Mouse (Mus musculus): ENCODE measurements around the gene Olfr187.
"Not testable (repeated sequence)": the region's sequence is repeated elsewhere in the genome, so short reads cannot be mapped to it uniquely, and the experiment has no call there.

Olfr187 gene

GRCm38 (mm10) chr16:59039710-59040109 is at the start of gene Olfr187:
Gene Olfr187, minus strand, starts transcription at chr16:59039767.
- DNase-seq (ENCODE audit: low spot score) = no peak

GRCm38 (mm10) chr16:59081113-59081512 is 41.5 kb upstream of the Olfr187 start:
- not testable (repeated sequence) for DNase-seq (ENCODE audit: low spot score)

GRCm38 (mm10) chr16:59077905-59078304 is 38.3 kb upstream of the Olfr187 start, which contains the start of gene Olfr190:
Gene Olfr190, minus strand, starts transcription at chr16:59078005.
- DNase-seq (ENCODE audit: low spot score) = no peak

GRCm38 (mm10) chr16:59073520-59073919 is 34.0 kb upstream of the Olfr187 start:
- no peak for DNase-seq (ENCODE audit: low spot score)

- DNase-seq (ENCODE audit: low spot score) = no peak
These were observed 32.2 kb upstream of the Olfr187 start for GRCm38 (mm10) chr16:59071755-59072154.

GRCm38 (mm10) chr16:59062411-59062810 is 22.8 kb upstream of the Olfr187 start:
- DNase-seq (ENCODE audit: low spot score) = not testable (repeated sequence)

GRCm38 (mm10) chr16:59049286-59049685 is 9.7 kb upstream of the Olfr187 start:
- DNase-seq (ENCODE audit: low spot score) = not testable (repeated sequence)

GRCm38 (mm10) chr16:59048860-59049259 is 9.3 kb upstream of the Olfr187 start:
- no peak for DNase-seq (ENCODE audit: low spot score)

GRCm38 (mm10) chr16:59047579-59047978 is 8.0 kb upstream of the Olfr187 start:
- no peak for DNase-seq (ENCODE audit: low spot score)

- no peak for DNase-seq (ENCODE audit: low spot score)
These were observed 6.3 kb upstream of the Olfr187 start for GRCm38 (mm10) chr16:59045835-59046234.

GRCm38 (mm10) chr16:59030191-59030590 is 9.4 kb downstream of the Olfr187 start, which contains the start of gene Olfr186:
Gene Olfr186, minus strand, starts transcription at chr16:59030291.
- no peak for DNase-seq (ENCODE audit: low spot score)

- DNase-seq (ENCODE audit: low spot score) = no peak
These were observed 26.1 kb downstream of the Olfr187 start for GRCm38 (mm10) chr16:59013357-59014018.

- no peak for DNase-seq (ENCODE audit: low spot score)
These were observed 32.4 kb downstream of the Olfr187 start for GRCm38 (mm10) chr16:59007146-59007545.

GRCm38 (mm10) chr16:58995057-58995456 is 44.5 kb downstream of the Olfr187 start, which contains the start of gene Olfr183:
Gene Olfr183, plus strand, starts transcription at chr16:58995357.
- DNase-seq (ENCODE audit: low spot score) = no peak

Measured in yolk sac, embryonic 10.5 days (tissue).